Mouse (Mus musculus) cerebellum, adult 2 months (tissue): Measurements from ENCODE around the gene Fundc2.

Experiments used
- CTCF ChIP-seq: fragments of 200-500 bp; IDR thresholded peaks from 2 replicates; pipeline ENCODE4 v1.5.1; 2011; ENCODE audit warnings: low read depth, mild to moderate bottlenecking, control low read depth, low read length, moderate library complexity, borderline replicate concordance; ENCODE audit not compliant: insufficient read depth
- POLR2A ChIP-seq: fragments of 200-500 bp; IDR thresholded peaks from 2 replicates; pipeline ENCODE4 v1.6.1; 2011; ENCODE audit warnings: low read length, control low read depth, borderline replicate concordance; ENCODE audit not compliant: insufficient read depth

DNA sequence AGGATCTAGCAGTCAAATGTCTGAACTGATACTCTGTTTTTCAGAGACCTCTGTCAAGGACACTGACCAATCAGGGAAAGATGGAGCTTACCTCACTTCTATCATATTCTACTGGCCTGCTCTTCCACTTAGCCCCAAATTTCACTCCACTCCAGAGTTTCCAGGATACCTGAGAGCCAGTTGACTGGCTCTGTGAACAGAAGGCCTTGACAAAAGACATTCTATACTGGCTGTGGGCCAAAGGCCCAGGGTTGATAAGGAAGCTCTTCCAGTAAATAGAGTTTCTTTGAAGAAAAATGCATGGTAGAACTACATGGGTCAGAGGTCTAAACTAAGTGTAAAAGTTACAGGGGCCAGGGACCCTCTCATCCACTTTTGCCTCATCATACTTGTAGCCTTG lies 12.0 kb upstream of the Fundc2 start:
- no peak for TF ChIP-seq POLR2A
- TF ChIP-seq CTCF = no peak
